Mouse (Mus musculus) G1E (cell line): ENCODE data around the gene Ttc36. TPM values are rescaled to one million over a fixed set of nuclear protein-coding genes. Genes with fewer than 3 reads are reported as not detected.

Experiments used
- ATAC-seq: 2 replicates; pipeline ENCODE4 v1.8.0; 2016; ENCODE audit warnings: mild to moderate bottlenecking; ENCODE audit not compliant: insufficient number of reproducible peaks, poor library complexity, low FRiP score, severe bottlenecking; ENCODE audit errors: extremely low read depth
- DNase-seq: peaks from one replicate; pipeline ENCODE4 v3.0.0; 2012; ENCODE audit warnings: low spot score
- H3K27me3 ChIP-seq: 2 replicates; pipeline ENCODE4 v1.6.1; 2012; ENCODE audit warnings: mild to moderate bottlenecking, low read length, inconsistent platforms; ENCODE audit not compliant: insufficient read depth
- H3K36me3 ChIP-seq: replicated peaks from 2 replicates; pipeline ENCODE3; 2012; ENCODE audit warnings: mild to moderate bottlenecking, inconsistent platforms
- H3K4me1 ChIP-seq: 2 replicates; pipeline ENCODE4 v1.6.1; 2012; ENCODE audit warnings: low read depth, low read length, inconsistent platforms, mixed read lengths; ENCODE audit not compliant: insufficient read depth
- H3K4me3 ChIP-seq: 2 replicates; pipeline ENCODE4 v1.5.1; 2012; ENCODE audit warnings: low read depth, mild to moderate bottlenecking, inconsistent platforms, low read length, moderate library complexity, mixed read lengths
- H3K9me3 ChIP-seq: replicated peaks from 2 replicates; pipeline ENCODE4 v1.6.1; 2012; ENCODE audit warnings: inconsistent platforms
- CTCF ChIP-seq: IDR thresholded peaks from 2 replicates; pipeline ENCODE4 v1.5.1; 2012; ENCODE audit warnings: low read depth, low read length, inconsistent platforms, mixed read lengths
- GATA1 ChIP-seq: IDR thresholded peaks from 2 replicates; pipeline ENCODE4 v1.6.1; 2012; ENCODE audit warnings: borderline replicate concordance, low read length, inconsistent platforms, mixed read lengths
- GATA2 ChIP-seq: IDR thresholded peaks from 2 replicates; pipeline ENCODE4 v1.6.1; 2012; ENCODE audit warnings: low read depth, low read length, inconsistent platforms, borderline replicate concordance
- POLR2AphosphoS5 ChIP-seq: IDR thresholded peaks from 2 replicates; pipeline ENCODE4 v1.6.1; 2012; ENCODE audit warnings: low read depth, low read length, inconsistent platforms; ENCODE audit not compliant: insufficient replicate concordance
- TAL1 ChIP-seq: conservative IDR thresholded peaks from 2 replicates; pipeline ENCODE4 v1.6.1; 2012; ENCODE audit warnings: low read depth, low read length, inconsistent platforms, mixed read lengths
- polyA plus RNA-seq: library from polyadenylated mRNA; stranded (reverse); fragments of >175 nt; gene quantifications from 2 replicates; pipeline ENCODE4 v1.2.3, GENCODE M21; 2012
- total RNA-seq, 2 experiments: library from RNA; stranded (forward) in 1 of 2; stranded (reverse) in 1 of 2; fragments of 200-1000 nt in 1 of 2; fragments of >200 nt in 1 of 2; fragmentation: Nextera tagmentation in 1 of 2; gene quantifications; 2 replicates each; pipeline ENCODE4 v1.2.3; 2014 to 2017

Ttc36 gene
- total and polyA plus RNA-seq, 3 experiments, result 0.38 TPM; not detected in 2

DNA sequence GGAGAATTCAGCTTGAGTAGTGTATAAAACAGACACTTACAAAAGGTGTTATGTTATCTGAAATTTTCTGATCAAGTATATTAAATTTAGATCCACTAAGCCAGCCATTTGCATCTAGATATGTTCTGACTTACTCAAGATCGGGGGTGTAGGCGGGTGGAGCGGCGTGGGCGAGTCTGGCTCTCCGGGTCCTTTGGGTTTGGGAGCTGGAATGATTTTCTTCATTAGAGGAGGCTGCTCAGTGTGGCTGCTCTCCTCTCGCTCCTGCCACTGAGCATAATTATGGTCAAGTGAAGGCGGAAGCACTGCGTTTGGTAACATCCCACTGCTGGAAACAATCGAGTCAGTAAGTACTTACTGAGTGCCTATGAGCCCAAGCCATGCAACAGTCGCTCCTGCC lies 26.1 kb upstream of the Ttc36 start:
- peaks cover 97% of the 10 kb centered on the region for H3K36me3 ChIP-seq
- H3K9me3 ChIP-seq, result no peaks in the 10 kb centered on the region
- H3K27me3 ChIP-seq, result no peaks in the 10 kb centered on the region
- no peak for DNase-seq
- no peaks in the 10 kb centered on the region for H3K4me1 ChIP-seq
- no peak for ATAC-seq
- no peak for TF ChIP-seq POLR2AphosphoS5
- no peak for TF ChIP-seq TAL1
- TF ChIP-seq GATA1, result no peak
- TF ChIP-seq GATA2, result no peak
- no peak for TF ChIP-seq CTCF
- no peak overlapping the region for H3K4me3 ChIP-seq

DNA sequence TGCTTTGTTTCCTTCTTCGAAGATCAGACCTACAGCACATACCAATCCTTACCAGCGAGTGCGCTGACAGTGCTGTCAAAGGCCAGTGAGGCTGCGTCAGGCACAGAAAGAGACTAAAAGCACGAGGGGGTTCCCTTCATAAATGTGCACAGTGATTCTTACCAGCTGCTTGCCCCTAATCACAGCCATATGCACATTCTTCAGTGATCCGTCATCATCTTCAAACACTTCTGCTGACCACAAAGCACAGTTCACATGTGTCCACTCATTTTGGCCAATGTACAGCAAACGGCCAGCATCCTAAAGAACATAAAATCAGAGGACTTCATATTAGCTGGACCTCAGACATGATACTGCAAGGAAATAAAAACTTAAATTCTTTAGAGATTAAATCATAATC lies 23.8 kb upstream of the Ttc36 start:
- ATAC-seq (no peak), DNase-seq (no peak)
- Histone ChIP-seq H3K4me1 (no peaks in the 10 kb centered on the region), H3K9me3 (no peaks in the 10 kb centered on the region), H3K4me3 (no peak overlapping the region), H3K36me3 (peaks cover 96% of the 10 kb centered on the region), H3K27me3 (no peaks in the 10 kb centered on the region)
- TF ChIP-seq GATA1, result no peak
- TF ChIP-seq TAL1, result no peak
- no peak for TF ChIP-seq POLR2AphosphoS5
- TF ChIP-seq CTCF, result no peak
- no peak for TF ChIP-seq GATA2

DNA sequence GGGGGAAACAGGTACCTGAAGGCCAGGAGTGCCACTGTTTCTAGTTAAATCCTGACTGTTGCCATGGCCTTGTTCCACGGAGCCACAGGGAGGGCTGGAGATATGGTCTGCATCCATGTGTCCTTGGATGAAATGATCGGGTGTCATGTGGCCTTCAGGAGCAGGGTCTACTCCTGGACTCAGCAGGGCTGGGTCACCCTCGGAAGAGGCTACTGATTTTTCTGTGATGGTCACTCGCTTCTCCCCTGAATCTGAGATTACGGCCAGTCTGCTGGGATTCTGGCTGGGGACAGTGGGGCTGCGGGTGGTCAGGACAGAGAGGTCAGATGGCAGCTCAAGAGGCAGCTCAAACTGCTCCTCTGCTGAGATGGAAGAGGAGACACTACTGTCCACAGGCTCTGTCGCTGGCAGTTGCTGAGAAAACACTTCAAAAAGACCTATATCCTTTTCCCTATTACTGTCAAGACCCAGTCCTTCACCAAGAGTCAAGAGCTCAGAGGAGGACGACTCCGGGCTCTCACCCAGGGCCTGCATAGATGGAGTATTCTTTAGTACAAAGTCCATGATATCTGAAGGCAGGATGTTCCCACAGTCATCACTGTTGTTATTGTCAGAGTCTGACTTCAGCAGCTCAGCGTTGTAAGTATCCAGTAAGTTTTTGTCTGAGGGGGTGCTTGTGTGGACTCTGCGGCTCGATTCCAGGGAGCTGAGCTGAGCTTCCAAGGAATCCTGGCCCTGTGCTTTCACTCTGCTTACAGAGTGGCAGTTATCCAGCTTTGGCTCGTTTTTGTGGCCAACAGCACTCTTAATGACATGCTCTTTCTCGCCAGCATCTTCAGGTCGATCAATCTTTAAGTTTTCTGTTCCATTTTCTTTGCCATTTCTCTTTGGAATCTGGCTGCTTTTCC lies 17.3 kb upstream of the Ttc36 start:
- no peak for ATAC-seq
- Histone ChIP-seq H3K27me3 (no peaks in the 10 kb centered on the region), H3K4me3 (no peak overlapping the region), H3K36me3 (peaks cover 98% of the 10 kb centered on the region), H3K9me3 (no peaks in the 10 kb centered on the region), H3K4me1 (no peaks in the 10 kb centered on the region)
- DNase-seq, result no peak
- TF ChIP-seq TAL1 (no peak), CTCF (no peak), GATA2 (no peak), GATA1 (no peak), POLR2AphosphoS5 (no peak)

DNA sequence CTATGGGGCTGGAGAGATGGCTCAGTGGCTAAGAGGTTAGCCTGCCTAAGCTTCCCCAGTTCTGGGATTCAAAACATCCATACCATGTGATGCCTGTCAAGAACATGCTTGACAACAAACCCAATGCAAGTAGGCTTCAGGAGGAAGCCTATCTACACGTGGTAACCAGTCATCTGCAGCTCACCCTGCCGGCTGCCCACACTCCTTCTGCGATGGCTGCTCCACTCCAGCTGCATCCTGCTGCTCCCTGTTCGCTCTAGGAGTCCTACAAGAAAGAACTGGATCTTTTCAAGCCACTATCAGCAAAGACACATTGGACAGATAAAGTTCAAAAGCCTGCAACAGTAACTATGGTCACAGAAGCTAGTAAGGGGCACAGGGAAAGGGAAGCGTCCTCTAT lies 14.7 kb upstream of the Ttc36 start:
- no peak for DNase-seq
- ATAC-seq, result no peak
- TF ChIP-seq CTCF (no peak), TAL1 (no peak), GATA1 (no peak), GATA2 (no peak), POLR2AphosphoS5 (no peak)

DNA sequence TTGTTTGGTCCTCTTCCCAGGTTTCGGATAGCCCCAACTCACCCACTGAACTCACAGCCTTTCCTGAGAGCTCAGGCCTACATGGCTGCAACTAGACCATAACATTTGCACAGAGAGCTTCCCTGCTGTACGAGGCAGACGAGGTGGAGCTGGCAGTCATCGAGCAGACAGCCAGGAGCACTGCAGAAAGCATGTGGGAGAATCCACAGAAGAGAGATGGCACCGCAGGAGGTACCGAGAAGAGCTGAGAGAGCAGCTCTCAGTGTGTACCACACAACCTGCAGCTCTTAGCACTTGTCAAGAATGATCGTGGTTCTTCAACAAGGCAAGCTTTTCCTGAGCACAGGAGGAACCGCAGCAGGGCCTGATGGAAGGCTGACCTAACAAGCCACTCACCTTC lies 11.3 kb upstream of the Ttc36 start:
- Histone ChIP-seq H3K9me3 (no peaks in the 10 kb centered on the region), H3K27me3 (no peaks in the 10 kb centered on the region), H3K4me1 (no peaks in the 10 kb centered on the region), H3K4me3 (no peak overlapping the region), H3K36me3 (peaks cover 98% of the 10 kb centered on the region)
- ATAC-seq (no peak), DNase-seq (no peak)
- TF ChIP-seq GATA2 (no peak), GATA1 (no peak), POLR2AphosphoS5 (no peak), CTCF (no peak), TAL1 (no peak)

More for the DNA sequence above, 14.7 kb upstream of the Ttc36 start:
- Histone ChIP-seq H3K4me1 (no peaks in the 10 kb centered on the region), H3K9me3 (no peaks in the 10 kb centered on the region), H3K36me3 (peaks cover 100% of the 10 kb centered on the region), H3K27me3 (no peaks in the 10 kb centered on the region), H3K4me3 (no peak overlapping the region)

DNA sequence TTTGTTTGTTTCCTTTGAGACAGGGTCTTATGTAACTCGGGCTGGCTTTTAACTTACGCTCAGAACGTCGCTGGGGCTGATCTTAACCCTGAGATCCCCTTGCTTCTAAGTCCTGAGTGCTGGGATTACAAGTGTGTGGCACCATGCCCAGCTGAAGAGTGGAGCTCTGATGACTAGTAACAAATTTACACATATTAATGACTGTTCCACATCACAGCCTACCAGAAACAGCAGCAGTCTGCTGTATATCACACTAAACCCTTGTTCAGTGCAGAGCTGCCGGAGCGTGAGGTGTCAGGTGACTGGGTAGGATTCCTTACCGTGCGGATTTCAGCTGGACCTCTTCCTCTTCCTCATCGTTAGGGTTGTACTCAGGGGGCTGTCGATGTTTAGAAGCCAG lies 7.4 kb upstream of the Ttc36 start:
- TF ChIP-seq GATA1 (no peak), POLR2AphosphoS5 (no peak), CTCF (no peak), GATA2 (no peak), TAL1 (no peak)
- Histone ChIP-seq H3K4me3 (no peak overlapping the region), H3K9me3 (no peaks in the 10 kb centered on the region), H3K27me3 (no peaks in the 10 kb centered on the region), H3K36me3 (peaks cover 96% of the 10 kb centered on the region), H3K4me1 (no peaks in the 10 kb centered on the region)
- DNase-seq, result no peak
- no peak for ATAC-seq

DNA sequence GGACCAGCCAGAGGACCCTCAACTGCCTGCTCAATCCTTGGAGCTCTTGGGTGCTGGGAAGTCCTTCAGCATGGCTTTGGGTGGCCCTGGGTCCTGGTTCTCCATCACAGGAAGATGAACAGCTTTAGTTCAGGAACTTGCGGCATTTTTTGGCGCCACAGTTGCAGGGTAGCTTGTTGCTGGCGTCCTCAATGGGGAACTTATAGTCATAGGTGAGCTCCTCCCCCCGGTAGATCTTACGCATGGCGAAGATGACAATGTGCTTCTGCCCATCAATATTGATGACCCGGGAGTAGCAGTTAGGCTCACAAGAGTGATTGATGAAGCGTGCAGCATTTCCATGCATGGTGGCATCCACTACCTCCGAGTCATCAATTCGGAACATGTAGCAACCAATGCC lies 4.9 kb upstream of the Ttc36 start:
- H3K27me3 ChIP-seq, result no peaks in the 10 kb centered on the region
- ATAC-seq, result no peak
- no peak for TF ChIP-seq CTCF
- TF ChIP-seq TAL1, result no peak
- no peak for TF ChIP-seq POLR2AphosphoS5
- TF ChIP-seq GATA1, result no peak
- TF ChIP-seq GATA2, result no peak
- H3K9me3 ChIP-seq, result no peaks in the 10 kb centered on the region
- H3K4me3 ChIP-seq, result no peak overlapping the region
- no peak for DNase-seq
- peaks cover 82% of the 10 kb centered on the region for H3K36me3 ChIP-seq
- H3K4me1 ChIP-seq, result no peaks in the 10 kb centered on the region
